Mouse (Mus musculus) hindbrain, embryonic 10.5 days (tissue): Measurements from ENCODE around the gene Susd6. TPM values are rescaled to one million over a fixed set of nuclear protein-coding genes. Genes with fewer than 3 reads are reported as not detected.
A peak's percentile ranks its signal among the peaks of the same experiment; 100 is the strongest.

Experiments
- DNase-seq: peaks from one replicate; pipeline ENCODE4 v3.0.0-alpha.2; 2017; ENCODE audit warnings: low spot score
- H3K27ac ChIP-seq: fragments of 300-500 bp; sonication (generic); 2 replicates; pipeline ENCODE4 v1.5.1; 2016; ENCODE audit warnings: mild to moderate bottlenecking, moderate library complexity
- H3K27me3 ChIP-seq: fragments of 300-500 bp; sonication (generic); 2 replicates; pipeline ENCODE4 v1.6.1; 2016; ENCODE audit warnings: mild to moderate bottlenecking; ENCODE audit not compliant: poor library complexity, insufficient read depth, severe bottlenecking
- H3K36me3 ChIP-seq: fragments of 300-500 bp; sonication (generic); 2 replicates; pipeline ENCODE4 v1.6.1; 2016; ENCODE audit warnings: mild to moderate bottlenecking, moderate library complexity
- H3K4me1 ChIP-seq: fragments of 300-500 bp; sonication (generic); replicated peaks from 2 replicates; pipeline ENCODE4 v1.6.1; 2016; ENCODE audit warnings: mild to moderate bottlenecking
- H3K4me3 ChIP-seq: fragments of 300-500 bp; sonication (generic); 2 replicates; pipeline ENCODE4 v1.5.1; 2016; ENCODE audit warnings: mild to moderate bottlenecking, moderate library complexity
- H3K9me3 ChIP-seq: fragments of 300-500 bp; sonication (generic); 2 replicates; pipeline ENCODE4 v1.6.1; 2016; ENCODE audit warnings: mild to moderate bottlenecking, moderate library complexity
- WGBS: fragments of 180-500 bp; shearing (Covaris S2); methylation state at CpG from one replicate; pipeline ENCODE4 v1.1.7; 2016; 5-methylcytosine and 5-hydroxymethylcytosine counted together
- polyA plus RNA-seq: library from polyadenylated mRNA; unstranded; fragments of >200 nt; fragmentation: Nextera tagmentation; extraction: Ambion mirVana; gene quantifications from 2 replicates; pipeline ENCODE4 v1.2.1, GENCODE M21; 2016

The Susd6 gene
- polyA plus RNA-seq, 1 experiment from 2014 or later = 15.9 TPM

DNA sequence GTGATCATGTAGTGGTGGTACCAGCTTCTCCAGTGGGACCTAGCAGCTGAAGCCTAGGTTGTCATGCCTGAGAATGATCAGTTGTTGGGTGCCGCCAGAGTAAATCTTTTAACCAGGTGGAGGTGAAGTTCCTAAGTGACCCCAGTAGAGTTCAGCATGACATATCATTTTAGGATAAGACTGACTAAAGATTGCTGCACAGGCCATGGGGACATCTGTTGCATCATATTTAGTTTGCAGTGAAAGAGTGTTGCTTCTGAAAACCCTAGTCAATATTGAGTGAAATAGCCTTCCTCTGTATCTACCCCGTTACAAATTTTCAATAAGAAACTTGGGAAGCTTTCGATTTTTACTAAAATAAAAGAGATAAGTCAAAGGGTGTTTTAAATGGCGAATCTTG is 64.4 kb downstream of the Susd6 start:
- H3K36me3 ChIP-seq = no peaks in the 10 kb centered on the region
- no peaks in the 10 kb centered on the region for H3K27me3 ChIP-seq
- H3K27ac ChIP-seq = 0 out of 2 replicates have a peak overlapping the region, but pooled peaks have one; percentile 62
- no peak overlapping the region for H3K4me3 ChIP-seq
- H3K4me1 ChIP-seq = peaks cover 51% of the 10 kb centered on the region
- no peak for DNase-seq
- H3K9me3 ChIP-seq = no peaks in the 10 kb centered on the region
- WGBS = 97% methylated on average over 4 of the region's 4 CpGs

DNA sequence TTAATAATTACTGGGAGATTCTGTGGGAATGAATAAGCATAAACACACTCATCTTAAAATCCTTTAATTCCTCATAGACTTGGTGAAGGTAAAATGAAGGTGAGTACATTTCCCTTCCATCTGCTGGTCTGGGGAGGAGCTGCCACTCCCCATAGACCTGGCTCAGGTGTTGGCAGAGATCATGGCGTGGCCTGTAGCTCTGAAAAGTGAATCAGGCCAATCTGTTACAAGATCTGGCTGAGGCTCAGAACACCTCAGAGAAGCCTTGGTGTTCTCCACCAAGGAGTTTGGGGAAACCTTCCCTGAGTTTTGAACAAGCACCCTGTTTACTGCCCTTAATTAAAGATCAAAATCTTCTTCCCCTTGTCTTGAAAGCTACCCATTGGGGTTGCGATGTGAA is 64.8 kb downstream of the Susd6 start:
- Histone ChIP-seq H3K27me3 (no peaks in the 10 kb centered on the region), H3K27ac (peak overlapping the region; percentile 62), H3K4me3 (no peak overlapping the region), H3K4me1 (peaks cover 54% of the 10 kb centered on the region), H3K36me3 (no peaks in the 10 kb centered on the region), H3K9me3 (no peaks in the 10 kb centered on the region)
- WGBS = 84% methylated on average over 2 of the region's 2 CpGs
- DNase-seq = no peak

DNA sequence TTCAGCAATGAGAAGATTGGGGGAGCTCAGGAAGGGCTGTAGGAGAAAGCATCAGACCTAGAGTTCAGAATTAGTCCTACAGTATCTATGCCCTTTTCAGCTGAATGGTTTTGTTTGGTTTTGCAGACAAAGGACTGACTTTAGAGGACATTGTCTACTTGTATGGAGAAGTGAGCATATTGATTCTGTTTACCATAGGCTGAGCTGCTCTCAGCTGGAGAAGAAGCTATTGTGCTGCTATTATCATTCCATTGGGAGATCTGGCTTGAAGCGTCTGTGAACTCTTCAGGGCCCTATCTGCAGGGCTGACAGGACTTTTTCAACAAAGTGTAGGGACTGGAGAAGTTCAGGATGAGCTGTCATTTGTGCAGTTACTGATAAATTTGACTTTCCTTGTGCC is 65.3 kb downstream of the Susd6 start:
- WGBS = 13% methylated on average over 1 of the region's 1 CpGs
- no peak for DNase-seq
- Histone ChIP-seq H3K4me1 (peaks cover 54% of the 10 kb centered on the region), H3K9me3 (no peaks in the 10 kb centered on the region), H3K27me3 (no peaks in the 10 kb centered on the region), H3K4me3 (no peak overlapping the region), H3K27ac (peak overlapping the region; percentile 62), H3K36me3 (no peaks in the 10 kb centered on the region)

DNA sequence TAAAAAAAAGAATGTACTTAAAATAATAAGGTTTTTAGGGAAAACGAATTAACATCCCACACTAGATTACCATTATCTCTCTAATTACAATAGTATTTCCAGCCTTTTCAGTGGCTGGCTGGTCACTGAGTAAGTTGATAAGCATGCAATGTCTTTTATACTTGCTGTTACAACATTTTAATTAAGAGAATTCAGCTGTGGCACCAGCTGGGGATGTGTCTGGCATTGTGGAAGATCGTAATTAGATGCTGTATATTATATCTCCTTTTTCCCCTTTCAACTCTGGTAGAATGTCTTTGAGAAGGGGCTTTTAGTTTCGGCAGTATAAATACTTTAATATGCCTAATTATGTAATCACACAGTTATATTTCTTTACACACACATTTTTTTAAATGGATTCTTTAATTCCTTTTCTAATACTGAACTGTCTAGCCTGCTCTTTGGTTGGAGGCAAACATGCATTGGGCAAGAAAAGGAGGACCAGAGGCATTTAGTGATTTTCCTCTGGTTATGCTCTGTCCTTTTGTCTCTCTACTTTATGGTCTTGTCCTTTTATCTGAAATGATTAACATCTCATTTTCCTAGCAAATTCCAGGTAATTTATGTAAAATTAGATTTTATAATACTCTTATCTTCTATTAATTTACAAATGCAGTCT is 67.5 kb downstream of the Susd6 start:
- WGBS = 57% methylated on average over 3 of the region's 3 CpGs
- Histone ChIP-seq H3K36me3 (no peaks in the 10 kb centered on the region), H3K27ac (peak overlapping the region; percentile 80), H3K9me3 (no peaks in the 10 kb centered on the region), H3K4me1 (peaks cover 64% of the 10 kb centered on the region), H3K27me3 (no peaks in the 10 kb centered on the region), H3K4me3 (no peak overlapping the region)
- no peak for DNase-seq

DNA sequence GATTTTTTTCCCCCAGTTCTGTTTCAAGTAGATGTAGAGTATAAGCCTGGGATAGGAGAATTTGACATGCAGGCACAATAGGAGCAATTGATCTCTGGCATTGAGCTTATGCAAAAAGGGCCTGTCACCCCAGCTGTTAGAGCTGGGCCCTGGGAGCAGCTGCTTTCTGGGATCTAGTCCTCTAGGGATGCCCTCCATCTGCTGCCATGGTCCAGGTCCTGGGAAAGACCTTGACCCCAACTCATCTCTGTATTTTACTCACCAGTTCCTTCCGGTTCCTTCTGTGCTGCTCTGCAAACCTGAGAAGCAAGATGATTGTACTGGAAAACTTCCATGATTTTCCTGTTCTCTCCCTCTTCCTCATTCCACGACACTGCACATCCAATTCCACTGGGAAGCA is 68.0 kb downstream of the Susd6 start:
- peak; percentile 76 for DNase-seq
- H3K9me3 ChIP-seq = no peaks in the 10 kb centered on the region
- WGBS = 57% methylated on average over 2 of the region's 2 CpGs
- no peaks in the 10 kb centered on the region for H3K27me3 ChIP-seq
- peaks cover 69% of the 10 kb centered on the region for H3K4me1 ChIP-seq
- H3K36me3 ChIP-seq = no peaks in the 10 kb centered on the region
- peak overlapping the region; percentile 80 for H3K27ac ChIP-seq
- no peak overlapping the region for H3K4me3 ChIP-seq

DNA sequence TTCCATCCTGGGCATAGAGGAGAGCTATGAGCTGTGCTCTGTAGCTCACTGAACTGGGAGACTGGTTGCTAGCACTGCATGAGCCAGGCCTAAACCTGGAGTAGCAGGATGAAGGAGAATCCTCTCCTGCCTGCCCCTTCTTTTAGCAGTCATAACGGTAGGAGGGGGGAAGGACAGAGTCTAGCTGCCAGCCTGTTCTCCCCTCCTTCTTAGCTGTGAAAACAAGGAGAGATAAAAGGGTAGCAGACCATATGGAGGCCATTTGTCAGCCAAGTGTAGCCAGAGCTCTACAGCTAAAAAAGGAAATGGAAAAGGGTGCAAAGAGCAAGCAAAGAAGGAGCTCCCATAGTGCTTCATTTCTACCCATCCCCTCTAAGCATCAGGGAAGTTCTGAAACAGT is 71.6 kb downstream of the Susd6 start:
- 12% methylated on average over 1 of the region's 1 CpGs for WGBS
- Histone ChIP-seq H3K27ac (peak overlapping the region; percentile 25), H3K4me3 (no peak overlapping the region), H3K4me1 (peaks cover 59% of the 10 kb centered on the region), H3K36me3 (no peaks in the 10 kb centered on the region), H3K9me3 (no peaks in the 10 kb centered on the region), H3K27me3 (no peaks in the 10 kb centered on the region)
- no peak for DNase-seq

DNA sequence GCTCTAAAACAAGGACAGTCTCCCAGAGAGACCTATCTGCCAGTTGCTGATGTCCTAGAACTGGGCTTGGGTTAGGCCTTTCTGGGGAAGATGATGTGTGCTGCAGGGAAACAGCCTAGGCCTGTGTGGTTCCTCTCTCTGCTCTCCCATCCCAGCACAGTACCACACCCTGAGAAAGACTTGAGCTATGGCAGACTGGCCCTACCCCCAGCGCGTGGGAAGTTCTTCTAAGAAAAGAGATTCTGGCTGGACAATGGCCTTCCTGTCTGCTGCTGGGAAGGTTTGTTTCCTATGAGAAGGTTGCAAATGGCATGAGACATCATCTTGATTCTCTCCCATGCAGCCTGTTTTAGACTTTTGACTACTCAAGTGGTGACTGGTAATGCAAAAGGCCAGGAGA is 73.1 kb downstream of the Susd6 start:
- Histone ChIP-seq H3K9me3 (no peaks in the 10 kb centered on the region), H3K27ac (peak overlapping the region; percentile 62; the same call in 1 of the 2 replicates), H3K27me3 (no peaks in the 10 kb centered on the region), H3K36me3 (peaks cover 6% of the 10 kb centered on the region), H3K4me1 (peaks cover 44% of the 10 kb centered on the region), H3K4me3 (no peak overlapping the region)
- WGBS = 74% methylated on average over 2 of the region's 2 CpGs
- no peak for DNase-seq

DNA sequence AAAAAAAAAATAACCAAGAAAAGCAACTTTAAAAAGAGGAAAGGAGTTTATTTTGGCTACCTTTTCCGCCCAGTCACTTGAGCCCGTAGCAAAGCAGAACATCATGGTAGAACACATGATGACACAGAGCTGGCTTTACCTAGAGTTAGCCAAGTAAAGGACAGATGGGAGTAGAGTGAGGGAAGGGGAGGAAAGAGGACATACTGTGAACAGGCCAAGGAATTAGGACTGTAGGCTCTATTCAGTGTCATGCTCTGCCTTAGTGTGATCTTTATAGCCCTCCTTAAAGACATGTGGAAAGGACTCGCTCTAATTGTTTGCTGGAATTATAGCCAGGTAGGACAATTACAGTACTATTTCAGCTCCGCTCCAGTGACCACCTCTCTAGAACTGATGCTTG is 74.9 kb downstream of the Susd6 start:
- DNase-seq = no peak
- Histone ChIP-seq H3K27me3 (no peaks in the 10 kb centered on the region), H3K27ac (no peak overlapping the region), H3K36me3 (peaks cover 20% of the 10 kb centered on the region), H3K4me3 (no peak overlapping the region), H3K9me3 (no peaks in the 10 kb centered on the region), H3K4me1 (peaks cover 29% of the 10 kb centered on the region)
- WGBS = 93% methylated on average over 4 of the region's 4 CpGs

DNA sequence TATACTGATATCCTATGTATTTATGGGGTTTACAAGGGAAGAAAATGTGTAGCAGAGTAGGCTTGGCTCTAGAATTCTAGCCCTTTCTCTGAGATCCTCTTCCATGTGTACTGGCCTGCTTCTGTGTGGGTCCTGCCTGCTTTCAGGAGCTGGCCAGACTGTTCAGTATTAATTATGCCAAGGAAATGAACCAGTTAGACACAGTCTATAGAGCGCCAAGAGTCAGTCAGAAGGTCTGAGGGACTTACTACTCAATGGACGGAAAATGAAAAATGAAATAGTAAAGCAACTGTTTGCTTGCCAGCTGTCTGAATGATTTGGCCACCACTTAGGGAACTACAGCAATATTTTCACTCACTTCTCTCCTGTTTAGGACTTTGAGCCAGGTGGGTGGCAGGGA is 75.7 kb downstream of the Susd6 start:
- peaks cover 29% of the 10 kb centered on the region for H3K4me1 ChIP-seq
- no peak for DNase-seq
- H3K36me3 ChIP-seq = peaks cover 28% of the 10 kb centered on the region
- H3K27ac ChIP-seq = no peak overlapping the region
- H3K4me3 ChIP-seq = no peak overlapping the region
- 88% methylated on average over 2 of the region's 2 CpGs for WGBS
- H3K27me3 ChIP-seq = no peaks in the 10 kb centered on the region
- H3K9me3 ChIP-seq = no peaks in the 10 kb centered on the region

DNA sequence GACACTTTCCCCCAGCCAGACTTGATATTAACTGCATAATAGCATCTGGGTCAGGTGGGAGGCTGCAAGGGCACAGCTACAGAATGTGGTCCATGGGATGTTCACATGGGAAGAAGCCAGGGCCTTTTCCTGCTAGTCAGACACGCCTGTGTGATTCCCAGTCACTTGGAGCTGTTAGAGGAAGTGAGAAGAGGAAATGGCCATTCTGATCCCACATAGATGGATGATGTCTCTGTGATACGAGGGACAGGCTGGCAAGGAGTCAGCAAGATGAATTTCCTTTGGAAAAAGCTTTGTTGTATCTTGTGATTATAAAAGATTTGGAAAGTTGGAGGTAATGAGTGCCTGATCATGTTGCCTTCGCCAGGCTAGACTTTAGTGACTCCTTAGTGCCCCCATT is 76.8 kb downstream of the Susd6 start:
- Histone ChIP-seq H3K4me1 (peaks cover 21% of the 10 kb centered on the region), H3K27ac (no peak overlapping the region), H3K9me3 (no peaks in the 10 kb centered on the region), H3K27me3 (no peaks in the 10 kb centered on the region), H3K36me3 (peaks cover 32% of the 10 kb centered on the region), H3K4me3 (no peak overlapping the region)
- DNase-seq = no peak
- 85% methylated on average over 3 of the region's 3 CpGs for WGBS

DNA sequence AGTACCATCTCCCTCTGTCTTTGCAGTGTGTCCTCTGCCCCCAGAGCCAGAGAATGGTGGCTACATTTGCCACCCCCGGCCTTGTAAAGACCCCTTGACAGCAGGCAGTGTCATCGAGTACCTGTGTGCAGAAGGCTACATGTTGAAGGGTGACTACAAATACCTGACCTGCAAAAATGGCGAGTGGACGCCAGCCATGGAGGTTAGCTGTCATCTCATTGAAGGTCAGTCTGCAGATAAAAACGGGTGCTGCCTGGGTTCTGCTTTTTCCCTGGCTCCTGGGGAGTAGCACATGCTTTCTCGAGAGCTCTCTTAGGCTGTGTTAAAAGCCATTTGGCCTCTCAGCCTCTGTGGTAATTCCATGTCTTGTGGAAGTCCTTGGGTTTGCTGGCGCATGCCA is 78.1 kb downstream of the Susd6 start:
- Histone ChIP-seq H3K27ac (no peak overlapping the region), H3K36me3 (peaks cover 43% of the 10 kb centered on the region), H3K4me3 (no peak overlapping the region), H3K9me3 (no peaks in the 10 kb centered on the region), H3K27me3 (no peaks in the 10 kb centered on the region), H3K4me1 (peaks cover 12% of the 10 kb centered on the region)
- WGBS = 87% methylated on average over 7 of the region's 7 CpGs
- no peak for DNase-seq

DNA sequence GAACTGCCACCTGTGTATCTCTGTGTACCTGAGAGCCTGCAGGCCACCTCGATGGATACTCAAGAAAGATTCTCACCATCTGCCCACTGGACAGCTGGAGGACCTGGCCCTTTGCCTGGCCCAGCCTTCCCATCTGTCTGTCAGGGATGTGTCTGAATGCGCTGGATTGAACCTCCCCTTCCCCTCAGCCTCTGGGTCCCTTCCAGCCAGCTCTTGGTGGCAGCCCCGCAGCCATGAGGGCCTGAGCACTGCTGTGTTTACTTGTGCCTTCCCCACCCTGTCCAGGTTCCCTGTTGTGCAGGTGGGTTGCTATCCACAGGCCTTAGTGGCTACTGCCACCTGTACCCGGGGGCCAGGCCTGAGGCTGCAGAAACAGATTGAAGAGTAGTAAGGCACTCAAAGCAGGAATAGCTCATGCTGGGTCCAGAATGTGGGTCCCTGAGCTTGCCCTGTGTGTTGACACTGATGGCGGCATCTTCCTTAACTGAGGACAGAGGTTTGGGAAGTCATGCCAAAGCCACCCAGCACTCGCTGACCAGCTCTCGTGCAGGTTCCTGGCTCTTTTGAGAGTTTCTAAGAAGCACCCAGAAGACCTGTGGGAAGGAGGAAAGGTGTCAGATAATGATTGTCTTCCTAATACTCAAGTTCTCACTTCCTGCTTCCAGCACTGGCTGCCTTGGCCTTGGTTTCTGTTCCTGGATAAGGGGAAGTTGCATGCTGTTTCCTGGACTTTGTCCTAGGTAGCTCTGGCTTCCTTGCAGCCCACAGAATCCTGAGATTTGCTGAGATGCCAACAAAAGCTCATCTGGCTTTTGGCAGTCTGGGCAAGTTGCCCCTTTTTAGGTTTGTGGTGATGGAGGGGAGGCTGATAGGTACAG is 87.1 kb downstream of the Susd6 start:
- Histone ChIP-seq H3K27me3 (no peaks in the 10 kb centered on the region), H3K4me3 (no peak overlapping the region), H3K9me3 (no peaks in the 10 kb centered on the region), H3K27ac (no peak overlapping the region), H3K4me1 (peaks cover 8% of the 10 kb centered on the region; the same call in 1 of the 2 replicates), H3K36me3 (peaks cover 83% of the 10 kb centered on the region)
- DNase-seq = no peak
- 91% methylated on average over 7 of the region's 7 CpGs for WGBS

DNA sequence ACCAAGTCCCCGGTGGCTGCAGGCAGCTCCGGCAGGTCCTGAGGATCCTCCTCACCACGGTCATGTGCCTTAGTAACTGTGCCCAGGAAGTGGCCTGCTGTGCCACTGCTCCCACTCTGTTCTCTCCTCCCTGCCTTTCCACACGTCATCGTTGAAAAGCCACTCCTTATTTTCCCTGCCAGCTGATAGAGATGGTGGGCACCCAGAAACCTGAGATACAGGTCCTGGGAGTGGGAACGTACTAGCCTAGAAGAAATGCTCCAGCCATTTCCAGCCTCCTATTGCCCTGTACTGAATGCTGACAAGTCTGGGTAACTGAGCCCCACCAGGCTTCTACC is 87.8 kb downstream of the Susd6 start:
- Histone ChIP-seq H3K36me3 (peaks cover 77% of the 10 kb centered on the region), H3K27ac (no peak overlapping the region), H3K9me3 (no peaks in the 10 kb centered on the region), H3K4me1 (peaks cover 8% of the 10 kb centered on the region; the same call in 1 of the 2 replicates), H3K27me3 (no peaks in the 10 kb centered on the region), H3K4me3 (no peak overlapping the region)
- DNase-seq = no peak
- WGBS = 87% methylated on average over 6 of the region's 6 CpGs
